Mouse (Mus musculus): ENCODE measurements at regions not wholly inside any gene's neighbourhood (a gene's known extent, or its start where the extent isn't known, plus 50 kb on each side); places are given as distances from the start of the nearest gene placed in this dataset.

GRCm38 (mm10) chr8:89738657-89739056, 609.5 kb downstream of the Tox3 start:
- TF ChIP-seq CTCF (conservative IDR thresholded peaks at IDR 0.05; ENCODE audit: insufficient read depth, insufficient read length, low read depth, low read length) (no peak), POLR2A (IDR thresholded peaks at IDR 0.05; ENCODE audit: low read depth, low read length) (no peak)

Measured in kidney, adult 2 months (tissue).